Mouse (Mus musculus) brain, embryonic 14.5 days (tissue): ENCODE data around the gene Adora3.

ENCODE experiments used
- CTCF ChIP-seq: fragments of 200-500 bp; IDR thresholded peaks from 2 replicates; pipeline ENCODE4 v1.5.1; 2012; ENCODE audit warnings: inconsistent platforms, mild to moderate bottlenecking, moderate library complexity, borderline replicate concordance; ENCODE audit not compliant: insufficient read depth, insufficient read length; ENCODE audit errors: extremely low read depth
- POLR2A ChIP-seq: fragments of 200-500 bp; IDR thresholded peaks from 2 replicates; pipeline ENCODE4 v1.6.1; 2012; ENCODE audit warnings: mild to moderate bottlenecking, inconsistent platforms, borderline replicate concordance; ENCODE audit not compliant: poor library complexity, insufficient read depth, insufficient read length, severe bottlenecking; ENCODE audit errors: extremely low read depth

- TF ChIP-seq POLR2A, result no peak
- no peak for TF ChIP-seq CTCF
These were observed 13.1 kb upstream of the Adora3 start for GRCm38 (mm10) chr3:105857513-105857912.
